Mouse (Mus musculus): ENCODE measurements at regions not wholly inside any gene's neighbourhood (a gene's known extent, or its start where the extent isn't known, plus 50 kb on each side); places are given as distances from the start of the nearest gene placed in this dataset.

- Histone ChIP-seq H3K27ac (ENCODE audit: low read depth) (no peak overlapping the region), H3K9me3 (ENCODE audit: low read length) (no peaks in the 10 kb centered on the region), H3K36me3 (replicated peaks; ENCODE audit: insufficient read depth, low read length) (no peaks in the 10 kb centered on the region), H3K4me2 (ENCODE audit: low read depth, low read length) (no peak overlapping the region), H3K27me3 (ENCODE audit: insufficient read depth, low read length) (no peaks in the 10 kb centered on the region), H3K4me3 (ENCODE audit: low read depth, low read length) (no peak overlapping the region), H3K9ac (replicated peaks) (no peak overlapping the region), H3K4me1 (ENCODE audit: insufficient read depth) (no peaks in the 10 kb centered on the region)
- ATAC-seq (no peak), DNase-seq (peak; percentile 28)
- no peak for TF ChIP-seq EP300 (IDR thresholded peaks at IDR 0.05; ENCODE audit: low read depth)
- TF ChIP-seq CTCF (IDR thresholded peaks at IDR 0.05; ENCODE audit: low read depth) = peak; percentile 75
- WGBS (ENCODE audit: insufficient replicate concordance) = 17% methylated on average over 8 of the region's 8 CpGs
Measured at GRCm38 (mm10) chr4:24154418-24154817, 341.8 kb upstream of the Mms22l start.

GRCm38 (mm10) chr4:24173750-24174149, 322.5 kb upstream of the Mms22l start:
- no peak overlapping the region for H3K27ac ChIP-seq (ENCODE audit: low read depth)
- ATAC-seq = no peak
- WGBS (ENCODE audit: insufficient replicate concordance) = 61% methylated on average over 2 of the region's 2 CpGs

GRCm38 (mm10) chr4:24213262-24214036, 282.8 kb upstream of the Mms22l start:
- H3K27me3 ChIP-seq (ENCODE audit: insufficient read depth, low read length) = no peaks in the 10 kb centered on the region
- ATAC-seq (no peak), DNase-seq (no peak)
- no peak overlapping the region for H3K9ac ChIP-seq (replicated peaks)
- WGBS (ENCODE audit: insufficient replicate concordance) = 55% methylated on average over 10 of the region's 10 CpGs
- no peaks in the 10 kb centered on the region for H3K9me3 ChIP-seq (ENCODE audit: low read length)
- H3K4me2 ChIP-seq (ENCODE audit: low read depth, low read length) = no peak overlapping the region
- H3K4me1 ChIP-seq (ENCODE audit: insufficient read depth) = no peaks in the 10 kb centered on the region
- H3K36me3 ChIP-seq (replicated peaks; ENCODE audit: insufficient read depth, low read length) = no peaks in the 10 kb centered on the region
- TF ChIP-seq CTCF (IDR thresholded peaks at IDR 0.05; ENCODE audit: low read depth) (no peak), EP300 (IDR thresholded peaks at IDR 0.05; ENCODE audit: low read depth) (no peak)
- no peak overlapping the region for H3K27ac ChIP-seq (ENCODE audit: low read depth)
- no peak overlapping the region for H3K4me3 ChIP-seq (ENCODE audit: low read depth, low read length)

More at GRCm38 (mm10) chr4:24173750-24174149, 322.5 kb upstream of the Mms22l start:
- no peaks in the 10 kb centered on the region for H3K27me3 ChIP-seq (ENCODE audit: insufficient read depth, low read length)
- no peaks in the 10 kb centered on the region for H3K9me3 ChIP-seq (ENCODE audit: low read length)
- H3K4me2 ChIP-seq (ENCODE audit: low read depth, low read length) = no peak overlapping the region
- no peak for TF ChIP-seq CTCF (IDR thresholded peaks at IDR 0.05; ENCODE audit: low read depth)
- no peak for TF ChIP-seq EP300 (IDR thresholded peaks at IDR 0.05; ENCODE audit: low read depth)
- no peak for DNase-seq
- no peak overlapping the region for H3K9ac ChIP-seq (replicated peaks)
- no peaks in the 10 kb centered on the region for H3K36me3 ChIP-seq (replicated peaks; ENCODE audit: insufficient read depth, low read length)
- H3K4me1 ChIP-seq (ENCODE audit: insufficient read depth) = no peaks in the 10 kb centered on the region
- H3K4me3 ChIP-seq (ENCODE audit: low read depth, low read length) = no peak overlapping the region

GRCm38 (mm10) chr4:24214037-24214362, 282.3 kb upstream of the Mms22l start:
- ATAC-seq (no peak), DNase-seq (no peak)
- TF ChIP-seq EP300 (IDR thresholded peaks at IDR 0.05; ENCODE audit: low read depth) (no peak), CTCF (IDR thresholded peaks at IDR 0.05; ENCODE audit: low read depth) (no peak)
- Histone ChIP-seq H3K4me3 (ENCODE audit: low read depth, low read length) (no peak overlapping the region), H3K27ac (ENCODE audit: low read depth) (no peak overlapping the region), H3K36me3 (replicated peaks; ENCODE audit: insufficient read depth, low read length) (no peaks in the 10 kb centered on the region), H3K9me3 (ENCODE audit: low read length) (no peaks in the 10 kb centered on the region), H3K9ac (replicated peaks) (no peak overlapping the region), H3K4me1 (ENCODE audit: insufficient read depth) (no peaks in the 10 kb centered on the region), H3K4me2 (ENCODE audit: low read depth, low read length) (no peak overlapping the region), H3K27me3 (ENCODE audit: insufficient read depth, low read length) (no peaks in the 10 kb centered on the region)
- 83% methylated on average over 3 of the region's 3 CpGs for WGBS (ENCODE audit: insufficient replicate concordance)

- H3K4me3 ChIP-seq (ENCODE audit: low read depth, low read length) = no peak overlapping the region
- H3K27me3 ChIP-seq (ENCODE audit: insufficient read depth, low read length) = no peaks in the 10 kb centered on the region
- H3K4me2 ChIP-seq (ENCODE audit: low read depth, low read length) = no peak overlapping the region
- no peak overlapping the region for H3K27ac ChIP-seq (ENCODE audit: low read depth)
- no peak overlapping the region for H3K9ac ChIP-seq (replicated peaks)
- WGBS (ENCODE audit: insufficient replicate concordance) = 69% methylated on average over 6 of the region's 6 CpGs
- no peaks in the 10 kb centered on the region for H3K4me1 ChIP-seq (ENCODE audit: insufficient read depth)
- no peak for DNase-seq
- H3K9me3 ChIP-seq (ENCODE audit: low read length) = no peaks in the 10 kb centered on the region
- no peak for ATAC-seq
- TF ChIP-seq CTCF (IDR thresholded peaks at IDR 0.05; ENCODE audit: low read depth) (no peak), EP300 (IDR thresholded peaks at IDR 0.05; ENCODE audit: low read depth) (no peak)
- no peaks in the 10 kb centered on the region for H3K36me3 ChIP-seq (replicated peaks; ENCODE audit: insufficient read depth, low read length)
Measured at GRCm38 (mm10) chr4:24218383-24218934, 277.8 kb upstream of the Mms22l start.

- TF ChIP-seq EP300 (IDR thresholded peaks at IDR 0.05; ENCODE audit: low read depth) (no peak), CTCF (IDR thresholded peaks at IDR 0.05; ENCODE audit: low read depth) (no peak)
- Histone ChIP-seq H3K36me3 (replicated peaks; ENCODE audit: insufficient read depth, low read length) (no peaks in the 10 kb centered on the region), H3K27me3 (ENCODE audit: insufficient read depth, low read length) (no peaks in the 10 kb centered on the region), H3K4me2 (ENCODE audit: low read depth, low read length) (no peak overlapping the region), H3K4me1 (ENCODE audit: insufficient read depth) (no peaks in the 10 kb centered on the region), H3K4me3 (ENCODE audit: low read depth, low read length) (no peak overlapping the region), H3K9ac (replicated peaks) (no peak overlapping the region), H3K9me3 (ENCODE audit: low read length) (no peaks in the 10 kb centered on the region), H3K27ac (ENCODE audit: low read depth) (no peak overlapping the region)
- WGBS (ENCODE audit: insufficient replicate concordance) = 63% methylated on average over 4 of the region's 4 CpGs
- no peak for DNase-seq
- no peak for ATAC-seq
Measured at GRCm38 (mm10) chr4:24219074-24219497, 277.2 kb upstream of the Mms22l start.

All from liver, postnatal 0 days (tissue).